Mouse (Mus musculus): Measurements from ENCODE around the gene Angel1.

Angel1 gene

DNA sequence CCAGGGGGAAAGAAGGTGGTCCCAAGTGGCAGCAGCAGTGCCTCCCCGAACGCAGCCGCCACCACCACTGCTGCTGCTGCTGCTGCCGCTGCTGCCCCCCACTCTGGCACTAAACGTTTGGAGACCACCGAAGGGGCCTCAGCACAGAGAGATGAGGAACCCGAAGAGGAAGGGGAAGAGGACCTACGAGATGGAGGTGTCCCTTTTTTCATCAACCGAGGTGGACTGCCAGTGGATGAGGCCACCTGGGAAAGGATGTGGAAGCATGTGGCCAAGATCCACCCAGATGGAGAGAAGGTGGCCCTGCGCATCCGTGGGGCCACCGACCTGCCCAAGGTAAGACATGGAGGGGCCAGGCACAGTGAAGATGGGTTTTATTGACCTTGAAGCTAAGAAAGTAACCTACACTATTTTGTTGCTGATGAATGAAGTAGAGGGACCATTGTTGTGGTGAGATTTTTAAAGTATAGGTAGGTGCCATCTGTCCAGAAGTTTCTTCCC is 46.2 kb downstream of the Angel1 start:
- in situ Hi-C loops (cut with MboI, MseI): no loop called here

DNA sequence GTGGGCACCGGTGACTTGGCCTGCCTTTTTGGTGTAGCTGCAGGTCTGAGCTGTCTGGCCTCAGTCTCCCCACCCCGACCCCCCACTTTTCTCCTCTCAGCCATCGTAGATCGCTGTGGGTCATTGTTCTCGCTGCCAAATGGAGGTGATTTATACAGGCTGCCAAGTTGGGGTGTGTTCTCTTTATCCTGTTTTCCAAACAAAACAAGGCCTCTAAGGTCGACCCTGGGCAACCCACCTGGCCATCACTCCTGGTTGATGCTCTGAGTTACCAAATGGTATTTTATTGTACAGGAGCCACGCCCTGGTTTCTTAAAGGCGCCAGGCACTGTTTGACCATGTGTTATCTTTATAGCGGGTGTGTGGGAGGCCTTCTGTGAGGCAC is 46.7 kb downstream of the Angel1 start:
- in situ Hi-C loops (cut with MboI, MseI): no loop called here

DNA sequence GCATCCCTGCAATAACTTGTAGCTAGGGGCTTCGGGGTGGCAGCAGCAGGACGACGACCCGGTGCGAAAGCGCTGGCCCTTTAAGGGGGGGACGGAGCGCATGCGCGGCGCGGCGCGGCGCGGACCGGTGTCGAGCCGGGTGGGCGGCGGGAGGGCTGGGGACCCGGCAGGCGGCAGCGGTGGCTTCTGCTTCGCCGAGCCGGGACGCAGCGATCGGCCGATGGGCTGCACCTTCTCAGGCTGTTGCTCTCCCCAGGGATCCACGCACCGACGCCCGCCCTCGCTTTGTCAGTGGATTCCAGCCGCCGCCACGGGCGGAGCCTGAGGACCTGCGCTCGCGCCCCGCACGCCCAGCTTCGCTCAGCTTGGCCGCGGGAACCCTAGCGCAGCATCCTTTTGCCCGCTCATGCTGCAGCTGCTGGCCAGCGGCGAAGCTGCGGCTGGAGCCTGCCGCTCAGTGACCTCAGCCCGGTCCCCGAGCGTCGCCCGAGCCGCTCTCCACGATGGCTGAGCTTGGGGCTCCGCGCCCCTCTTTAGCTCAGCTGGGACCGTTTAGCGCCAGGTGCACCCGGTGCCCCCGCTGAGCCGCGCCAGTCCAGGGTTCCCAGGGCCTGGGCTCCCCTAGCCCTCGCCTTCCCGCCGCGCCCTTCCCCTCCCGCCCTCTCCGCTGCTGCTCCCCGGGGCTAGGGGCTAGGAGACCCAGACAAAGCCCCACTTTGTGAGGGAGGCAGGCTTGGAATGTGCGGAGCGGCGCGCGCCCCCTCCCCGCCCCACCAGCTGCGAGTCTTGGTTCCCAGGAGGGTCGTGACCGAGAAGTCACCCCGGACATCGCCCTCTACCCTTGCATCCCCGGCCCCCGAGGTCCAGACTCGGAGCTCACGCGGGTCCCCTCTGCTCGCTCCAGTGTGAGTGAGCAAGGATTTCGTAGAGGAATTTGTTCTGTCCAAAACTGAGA is 47.4 kb downstream of the Angel1 start, which contains the start of gene Vash1:
TSS of gene Vash1 (plus strand) at position 110 of the 955 bp plus-strand sequence.
- in situ Hi-C loops (cut with MboI, MseI): no loop called here

DNA sequence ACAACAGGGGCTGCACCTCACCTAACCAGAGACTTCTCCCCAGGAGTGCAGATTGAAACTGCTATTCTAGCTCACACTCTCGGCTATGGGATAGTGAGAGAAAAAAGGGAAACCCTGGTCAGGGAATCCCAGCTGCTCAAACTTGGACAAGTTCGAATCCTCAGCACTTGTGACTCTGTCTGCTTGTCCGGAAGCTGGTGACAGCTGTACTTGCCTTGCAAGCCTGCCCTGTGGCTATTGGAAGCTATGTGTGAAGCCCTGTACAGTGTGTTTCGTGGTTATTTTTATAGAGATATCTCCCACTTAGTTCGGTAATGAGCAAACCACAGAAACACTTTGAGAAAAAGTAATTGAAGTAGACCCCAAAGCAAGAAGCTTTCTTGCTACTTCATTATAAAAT is 53.8 kb downstream of the Angel1 start:
- in situ Hi-C loops (cut with MboI, MseI): no loop called here

GRCm38 (mm10) chr12:86672105-86672504 is 54.2 kb downstream of the Angel1 start:
- in situ Hi-C loops (cut with MboI, MseI): no loop called here

GRCm38 (mm10) chr12:86668404-86668803 is 57.9 kb downstream of the Angel1 start:
- in situ Hi-C loops (cut with MboI, MseI): no loop called here

DNA sequence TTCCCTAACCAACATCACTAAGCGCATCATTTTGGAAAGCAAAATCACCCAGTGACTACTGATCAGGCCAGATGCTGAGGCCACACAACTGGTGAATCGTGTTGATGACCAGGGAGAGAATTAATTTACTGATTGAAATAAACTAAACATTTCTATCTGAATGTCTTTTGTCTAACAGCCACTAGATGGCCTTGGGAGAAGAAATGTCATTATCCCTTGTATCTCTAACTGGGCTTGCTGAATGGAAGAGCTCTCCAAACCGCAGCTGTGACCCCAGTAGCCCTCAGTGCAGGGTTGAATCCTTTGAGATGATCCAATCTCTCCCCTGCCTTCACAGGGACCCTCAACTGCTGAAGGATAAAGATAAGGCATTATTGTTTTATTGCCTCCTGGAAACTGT is 60.6 kb downstream of the Angel1 start:
- in situ Hi-C loops (cut with MboI, MseI): no loop called here

DNA sequence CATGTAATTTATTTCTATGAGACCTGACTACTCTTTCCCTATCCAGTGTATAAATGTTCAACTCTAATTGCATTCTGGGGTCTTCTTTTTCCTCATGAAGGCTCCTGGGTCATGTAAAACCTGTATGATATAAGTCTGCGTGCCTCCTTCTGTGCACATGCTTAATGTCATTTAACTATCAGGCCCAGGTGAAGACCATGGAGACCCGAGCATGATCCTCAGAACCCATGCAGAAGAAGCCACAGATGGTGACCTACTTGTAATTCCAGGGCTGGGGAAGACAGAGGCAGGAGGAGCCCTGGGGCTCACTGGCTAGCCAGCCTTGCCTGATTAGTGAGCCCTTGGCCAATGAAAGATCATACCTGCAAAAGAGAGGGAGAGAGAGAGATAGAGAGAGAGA is 65.8 kb downstream of the Angel1 start:
- in situ Hi-C loops (cut with MboI, MseI): no loop called here

GRCm38 (mm10) chr12:86659447-86659968 is 66.8 kb downstream of the Angel1 start:
- in situ Hi-C loops (cut with MboI, MseI): no loop called here

- in situ Hi-C loops (cut with MboI, MseI): no loop called here
Observed at GRCm38 (mm10) chr12:86652570-86653041, 73.7 kb downstream of the Angel1 start.

DNA sequence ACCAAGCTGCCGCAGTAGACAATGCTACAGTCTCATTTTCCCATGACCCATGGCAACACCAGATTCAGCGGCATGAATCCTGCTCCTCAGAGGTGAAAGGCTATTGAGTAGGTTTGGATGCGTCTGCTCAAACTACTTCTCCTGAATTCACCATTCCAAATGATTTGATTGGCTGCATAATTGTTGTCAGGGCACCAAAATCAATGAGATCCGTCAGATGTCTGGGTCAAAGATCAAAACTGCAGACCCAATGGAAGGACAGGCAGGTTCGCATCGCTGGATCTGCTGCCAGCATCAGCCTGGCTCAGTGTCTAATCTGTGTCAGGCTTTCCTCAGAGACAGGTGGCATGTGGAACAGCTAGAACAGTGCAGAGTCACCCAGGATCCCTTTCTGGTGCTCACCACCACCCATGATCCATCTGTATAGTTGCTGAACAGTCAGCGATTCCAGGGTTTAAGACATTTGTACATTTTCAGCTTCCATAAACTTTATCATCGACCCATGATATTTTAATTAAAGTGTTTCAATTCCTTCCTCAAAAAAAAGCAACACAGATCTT is 74.9 kb downstream of the Angel1 start:
- in situ Hi-C loops (cut with MboI, MseI): no loop called here

Measured in regulatory T cell (primary cell).